Mouse (Mus musculus) hindbrain, embryonic 11.5 days (tissue): Measurements from ENCODE around the gene Krtap17-1. TPM values are rescaled to one million over a fixed set of nuclear protein-coding genes. Genes with fewer than 3 reads are reported as not detected.

ENCODE experiments used
- ATAC-seq: fragments of 200-750 bp; cut with Nextera tagmentation; 2 replicates; pipeline ENCODE4 v1.8.0; 2017; ENCODE audit warnings: mild to moderate bottlenecking, moderate TSS enrichment, moderate library complexity; ENCODE audit not compliant: low FRiP score
- DNase-seq: peaks from one replicate; pipeline ENCODE4 v3.0.0-alpha.2; 2015; ENCODE audit warnings: low spot score
- H3K27ac ChIP-seq: fragments of 300-500 bp; sonication (generic); 2 replicates; pipeline ENCODE4 v1.5.1; 2014; ENCODE audit warnings: mild to moderate bottlenecking, low read depth, low read length
- H3K27me3 ChIP-seq: fragments of 300-500 bp; sonication (generic); 2 replicates; pipeline ENCODE4 v1.6.1; 2014; ENCODE audit warnings: mild to moderate bottlenecking, low read length, moderate library complexity, mixed read lengths; ENCODE audit not compliant: control insufficient read depth, insufficient read depth
- H3K36me3 ChIP-seq: fragments of 300-500 bp; sonication (generic); 2 replicates; pipeline ENCODE4 v1.6.1; 2014; ENCODE audit warnings: mild to moderate bottlenecking, low read length, moderate library complexity, mixed read lengths; ENCODE audit not compliant: control insufficient read depth, insufficient read depth
- H3K4me1 ChIP-seq: fragments of 300-500 bp; sonication (generic); replicated peaks from 2 replicates; pipeline ENCODE4 v1.6.1; 2014; ENCODE audit warnings: low read length, mixed read lengths; ENCODE audit not compliant: control insufficient read depth, insufficient read depth
- H3K4me2 ChIP-seq: fragments of 300-500 bp; sonication (generic); replicated peaks from 2 replicates; pipeline ENCODE4 v1.6.1; 2014; ENCODE audit warnings: mild to moderate bottlenecking, low read depth, low read length
- H3K4me3 ChIP-seq: fragments of 300-500 bp; sonication (generic); 2 replicates; pipeline ENCODE4 v1.5.1; 2014; ENCODE audit warnings: low read depth, low read length
- H3K9ac ChIP-seq: fragments of 300-500 bp; sonication (generic); 2 replicates; pipeline ENCODE4 v1.6.1; 2014; ENCODE audit warnings: low read depth, low read length
- H3K9me3 ChIP-seq: fragments of 300-500 bp; sonication (generic); 2 replicates; pipeline ENCODE4 v1.6.1; 2016; ENCODE audit warnings: low read length; ENCODE audit not compliant: control insufficient read depth
- WGBS: fragments of 180-500 bp; shearing (Covaris S2); extraction: QIAGEN DNeasy Blood & Tissue Kit; methylation state at CpG from one replicate; pipeline ENCODE4 v1.1.7; 2014; 5-methylcytosine and 5-hydroxymethylcytosine counted together
- polyA plus RNA-seq: library from polyadenylated mRNA; unstranded; fragments of >200 nt; fragmentation: Nextera tagmentation; extraction: Ambion mirVana; gene quantifications from 2 replicates; pipeline ENCODE4 v1.2.1, GENCODE M21; 2014

The Krtap17-1 gene
- polyA plus RNA-seq, 1 experiment from 2014 or later = 0.23 TPM

GRCm38 (mm10) chr11:100006624-100007023 lies 12.8 kb upstream of the Krtap17-1 start:
- Histone ChIP-seq H3K27me3 (no peaks in the 10 kb centered on the region), H3K27ac (no peak overlapping the region), H3K9ac (no peak overlapping the region), H3K36me3 (no peaks in the 10 kb centered on the region), H3K4me3 (no peak overlapping the region), H3K4me2 (no peak overlapping the region), H3K4me1 (no peaks in the 10 kb centered on the region), H3K9me3 (no peaks in the 10 kb centered on the region)
- peak; percentile 18 for DNase-seq
- ATAC-seq = no peak
- 54% methylated on average over 3 of the region's 3 CpGs for WGBS

GRCm38 (mm10) chr11:100005905-100006304 lies 12.1 kb upstream of the Krtap17-1 start:
- H3K9ac ChIP-seq = no peak overlapping the region
- no peaks in the 10 kb centered on the region for H3K27me3 ChIP-seq
- no peaks in the 10 kb centered on the region for H3K4me1 ChIP-seq
- DNase-seq (no peak), ATAC-seq (no peak)
- WGBS = 90% methylated on average over 8 of the region's 8 CpGs
- H3K4me2 ChIP-seq = no peak overlapping the region
- H3K4me3 ChIP-seq = no peak overlapping the region
- H3K27ac ChIP-seq = no peak overlapping the region
- no peaks in the 10 kb centered on the region for H3K36me3 ChIP-seq
- no peaks in the 10 kb centered on the region for H3K9me3 ChIP-seq

GRCm38 (mm10) chr11:100004846-100005245 lies 11.1 kb upstream of the Krtap17-1 start:
- H3K36me3 ChIP-seq = no peaks in the 10 kb centered on the region
- H3K27ac ChIP-seq = no peak overlapping the region
- H3K9me3 ChIP-seq = no peaks in the 10 kb centered on the region
- no peaks in the 10 kb centered on the region for H3K27me3 ChIP-seq
- H3K4me2 ChIP-seq = no peak overlapping the region
- DNase-seq (peak; percentile 66), ATAC-seq (no peak)
- H3K9ac ChIP-seq = no peak overlapping the region
- 30% methylated on average over 6 of the region's 6 CpGs for WGBS
- H3K4me1 ChIP-seq = no peaks in the 10 kb centered on the region
- H3K4me3 ChIP-seq = no peak overlapping the region

- Histone ChIP-seq H3K4me3 (no peak overlapping the region), H3K9me3 (no peaks in the 10 kb centered on the region), H3K9ac (no peak overlapping the region), H3K27ac (no peak overlapping the region), H3K36me3 (no peaks in the 10 kb centered on the region), H3K4me1 (no peaks in the 10 kb centered on the region), H3K27me3 (no peaks in the 10 kb centered on the region), H3K4me2 (no peak overlapping the region)
- ATAC-seq = no peak
- 90% methylated on average over 7 of the region's 7 CpGs for WGBS
- DNase-seq = no peak
Observed at GRCm38 (mm10) chr11:99999091-99999490, 5.3 kb upstream of the Krtap17-1 start.

- H3K4me1 ChIP-seq = no peaks in the 10 kb centered on the region
- no peak overlapping the region for H3K4me3 ChIP-seq
- H3K9me3 ChIP-seq = no peaks in the 10 kb centered on the region
- no peaks in the 10 kb centered on the region for H3K27me3 ChIP-seq
- 63% methylated on average over 4 of the region's 4 CpGs for WGBS
- H3K4me2 ChIP-seq = no peak overlapping the region
- ATAC-seq = no peak
- H3K27ac ChIP-seq = no peak overlapping the region
- DNase-seq = no peak
- H3K36me3 ChIP-seq = no peaks in the 10 kb centered on the region
- H3K9ac ChIP-seq = no peak overlapping the region
Observed at GRCm38 (mm10) chr11:99994384-99994661, 529 bp upstream of the Krtap17-1 start.

GRCm38 (mm10) chr11:99990571-99990970 lies 3.2 kb downstream of the Krtap17-1 start:
- WGBS = 76% methylated on average over 3 of the region's 3 CpGs
- no peaks in the 10 kb centered on the region for H3K27me3 ChIP-seq
- no peaks in the 10 kb centered on the region for H3K4me1 ChIP-seq
- H3K36me3 ChIP-seq = no peaks in the 10 kb centered on the region
- H3K9ac ChIP-seq = no peak overlapping the region
- H3K4me2 ChIP-seq = no peak overlapping the region
- ATAC-seq = no peak
- no peak for DNase-seq
- no peaks in the 10 kb centered on the region for H3K9me3 ChIP-seq
- H3K27ac ChIP-seq = no peak overlapping the region
- no peak overlapping the region for H3K4me3 ChIP-seq

- Histone ChIP-seq H3K9ac (no peak overlapping the region), H3K27me3 (no peaks in the 10 kb centered on the region), H3K9me3 (no peaks in the 10 kb centered on the region), H3K4me3 (no peak overlapping the region), H3K36me3 (no peaks in the 10 kb centered on the region), H3K27ac (no peak overlapping the region), H3K4me2 (no peak overlapping the region), H3K4me1 (no peaks in the 10 kb centered on the region)
- WGBS = 84% methylated on average over 6 of the region's 6 CpGs
- no peak for ATAC-seq
- no peak for DNase-seq
Observed at GRCm38 (mm10) chr11:99989881-99990405, 3.9 kb downstream of the Krtap17-1 start.

GRCm38 (mm10) chr11:99988530-99988929 lies 5.3 kb downstream of the Krtap17-1 start:
- ATAC-seq (no peak), DNase-seq (no peak)
- WGBS = 91% methylated on average over 3 of the region's 3 CpGs
- no peaks in the 10 kb centered on the region for H3K27me3 ChIP-seq
- no peak overlapping the region for H3K27ac ChIP-seq
- H3K9ac ChIP-seq = no peak overlapping the region
- no peak overlapping the region for H3K4me2 ChIP-seq
- H3K9me3 ChIP-seq = no peaks in the 10 kb centered on the region
- H3K36me3 ChIP-seq = no peaks in the 10 kb centered on the region
- H3K4me3 ChIP-seq = no peak overlapping the region
- H3K4me1 ChIP-seq = no peaks in the 10 kb centered on the region

GRCm38 (mm10) chr11:99986180-99986647 lies 7.6 kb downstream of the Krtap17-1 start, which contains the start of gene Krtap16-1:
Krtap16-1 (minus strand) TSS chr11:99986597.
- no peak within 1 kb of the TSS for H3K9ac ChIP-seq
- no peaks in the 10 kb centered on the region for H3K27me3 ChIP-seq
- H3K36me3 ChIP-seq = no peaks in the 10 kb centered on the region
- H3K27ac ChIP-seq = no peak within 1 kb of the TSS
- H3K9me3 ChIP-seq = no peaks in the 10 kb centered on the region
- no peak for DNase-seq
- 84% methylated on average over 8 of the region's 8 CpGs for WGBS
- no peak within 1 kb of the TSS for H3K4me2 ChIP-seq
- no peak within 1 kb of the TSS for H3K4me3 ChIP-seq
- no peak for ATAC-seq
- H3K4me1 ChIP-seq = no peaks in the 10 kb centered on the region
